ENCODE assay signal across 13 mouse cellular contexts in genomic region chr10:69946271-69946670, GRCm38 (mm10).
A peak's percentile ranks its signal among the peaks of the same experiment; 100 is the strongest.
DNase-seq lines count a peak whose midpoint lies in the region; ATAC-seq and TF ChIP-seq lines count a peak whose summit lies in the region.
"Had no signal": no experiment of that assay in that cellular context is flagged by ENCODE, and none has a peak within 500 bp of the region (broad histone marks: within the 10 kb centered on the region; RNA-seq: fewer than 3 reads in every experiment).

No protein-coding gene starts in this region.

- DNase-seq in hindbrain, embryonic 10.5 days (ENCODE audit: low spot score) = no peak
- peak; percentile 51 for DNase-seq in kidney, postnatal 36 days
- no peak for DNase-seq in kidney, postnatal 4 days
- DNase-seq in neural tube, embryonic 10.5 days (ENCODE audit: extremely low spot score, low spot score) = no peak
- DNase-seq in heart, adult 2 months = no peak
- DNase-seq: adrenal gland, adult 2 months had no signal

- H3K27ac ChIP-seq in hindbrain, embryonic 13.5 days = peak overlapping the region; percentile 48
- H3K27ac ChIP-seq in hindbrain, embryonic 10.5 days = no peak overlapping the region
- peak overlapping the region; percentile 50; the same call in 1 of the 2 replicates for H3K27ac ChIP-seq in neural tube, embryonic 13.5 days (replicated peaks)
- no peak overlapping the region for H3K27ac ChIP-seq in heart, adult 2 months
- H3K27ac ChIP-seq: forebrain, embryonic 15.5 days; limb, embryonic 13.5 days; liver, embryonic 15.5 days; macrophage had no signal

- no peak for TF ChIP-seq EP300 in heart, adult 2 months (IDR thresholded peaks at IDR 0.05; ENCODE audit: insufficient read depth, low read depth, low read length)

- no peaks in the 10 kb centered on the region for H3K79me2 ChIP-seq in heart, adult 2 months (replicated peaks; ENCODE audit: control insufficient read depth, insufficient read depth, low read length)

- no peaks in the 10 kb centered on the region for H3K9me3 ChIP-seq in hindbrain, embryonic 13.5 days
- no peaks in the 10 kb centered on the region for H3K9me3 ChIP-seq in hindbrain, embryonic 10.5 days
- H3K9me3 ChIP-seq in neural tube, embryonic 13.5 days = no peaks in the 10 kb centered on the region
- H3K9me3 ChIP-seq: forebrain, embryonic 15.5 days; heart, embryonic 12.5 days; limb, embryonic 13.5 days; liver, embryonic 15.5 days had no signal

- no peaks in the 10 kb centered on the region for H3K27me3 ChIP-seq in hindbrain, embryonic 13.5 days
- H3K27me3 ChIP-seq in hindbrain, embryonic 10.5 days (ENCODE audit: insufficient read depth, poor library complexity, severe bottlenecking) = no peaks in the 10 kb centered on the region
- H3K27me3 ChIP-seq in neural tube, embryonic 13.5 days = no peaks in the 10 kb centered on the region
- H3K27me3 ChIP-seq in heart, adult 2 months (ENCODE audit: control insufficient read depth, insufficient read depth, low read length) = no peaks in the 10 kb centered on the region
- H3K27me3 ChIP-seq: forebrain, embryonic 15.5 days; heart, embryonic 12.5 days; limb, embryonic 13.5 days; liver, embryonic 15.5 days had no signal

- no peak overlapping the region for H3K4me2 ChIP-seq in hindbrain, embryonic 13.5 days
- no peak overlapping the region for H3K4me2 ChIP-seq in neural tube, embryonic 13.5 days
- H3K4me2 ChIP-seq: forebrain, embryonic 15.5 days; heart, embryonic 12.5 days; limb, embryonic 13.5 days; liver, embryonic 15.5 days had no signal

- ATAC-seq in hindbrain, embryonic 13.5 days (ENCODE audit: low FRiP score) = no peak
- ATAC-seq in neural tube, embryonic 13.5 days (ENCODE audit: low read depth) = no peak

- no peak overlapping the region for H3K4me3 ChIP-seq in hindbrain, embryonic 13.5 days
- H3K4me3 ChIP-seq in hindbrain, embryonic 10.5 days = no peak overlapping the region
- no peak overlapping the region for H3K4me3 ChIP-seq in neural tube, embryonic 13.5 days
- no peak overlapping the region for H3K4me3 ChIP-seq in heart, adult 2 months
- H3K4me3 ChIP-seq: forebrain, embryonic 15.5 days; heart, embryonic 12.5 days; limb, embryonic 13.5 days; liver, embryonic 15.5 days had no signal

- TF ChIP-seq POLR2A in heart, adult 2 months (IDR thresholded peaks at IDR 0.05; ENCODE audit: insufficient read depth, low read depth, low read length) = no peak

- no peak for TF ChIP-seq CTCF in heart, adult 2 months (IDR thresholded peaks at IDR 0.05)

- intact Hi-C loops in heart, adult 2 months (cut with DNase I) = no loop called here

- peaks cover 3% of the 10 kb centered on the region; the same call in 1 of the 2 replicates for H3K36me3 ChIP-seq in hindbrain, embryonic 13.5 days
- peaks cover 9% of the 10 kb centered on the region for H3K36me3 ChIP-seq in hindbrain, embryonic 10.5 days
- H3K36me3 ChIP-seq in neural tube, embryonic 13.5 days = peaks cover 3% of the 10 kb centered on the region; the same call in 1 of the 2 replicates
- H3K36me3 ChIP-seq in heart, adult 2 months (ENCODE audit: control insufficient read depth, insufficient read depth, low read length) = peaks cover 5% of the 10 kb centered on the region; the same call in 1 of the 2 replicates
- H3K36me3 ChIP-seq: forebrain, embryonic 15.5 days; limb, embryonic 13.5 days; liver, embryonic 15.5 days had no signal

- H3K9ac ChIP-seq in hindbrain, embryonic 13.5 days = no peak overlapping the region
- H3K9ac ChIP-seq in neural tube, embryonic 13.5 days = no peak overlapping the region
- no peak overlapping the region for H3K9ac ChIP-seq in heart, adult 2 months (ENCODE audit: low read depth, low read length)
- H3K9ac ChIP-seq: forebrain, embryonic 15.5 days; heart, embryonic 12.5 days; limb, embryonic 13.5 days; liver, embryonic 15.5 days had no signal

- 90% methylated on average over 8 of the region's 8 CpGs for WGBS in hindbrain, embryonic 13.5 days
- 90% methylated on average over 8 of the region's 8 CpGs for WGBS in hindbrain, embryonic 10.5 days
- WGBS in neural tube, embryonic 13.5 days = 88% methylated on average over 8 of the region's 8 CpGs
- 81% methylated on average over 8 of the region's 8 CpGs for WGBS in heart, adult 2 months

- H3K4me1 ChIP-seq in hindbrain, embryonic 13.5 days (replicated peaks) = peaks cover 40% of the 10 kb centered on the region
- peaks cover 37% of the 10 kb centered on the region for H3K4me1 ChIP-seq in hindbrain, embryonic 10.5 days (replicated peaks)
- peaks cover 35% of the 10 kb centered on the region for H3K4me1 ChIP-seq in neural tube, embryonic 13.5 days (replicated peaks)
- H3K4me1 ChIP-seq in heart, adult 2 months (ENCODE audit: control insufficient read depth, insufficient read depth, low read length) = peaks cover 3% of the 10 kb centered on the region; the same call in 1 of the 2 replicates
- H3K4me1 ChIP-seq: liver, embryonic 15.5 days had no signal

Comparison
In these comparisons a context has a peak if more than half of its experiments do, and no peak if none do; other contexts are left out.
1. H3K27ac ChIP-seq: peak in hindbrain, embryonic 13.5 days (single experiment) and neural tube, embryonic 13.5 days (single experiment); none in hindbrain, embryonic 10.5 days (single experiment) and heart, adult 2 months (single experiment).
2. DNase-seq: peak in kidney, postnatal 36 days (2 of 2); none in hindbrain, embryonic 10.5 days (single experiment), kidney, postnatal 4 days (0 of 2), neural tube, embryonic 10.5 days (single experiment) and heart, adult 2 months (0 of 2).